Mouse (Mus musculus): Measurements from ENCODE around the gene Rpl18a. TPM values are rescaled to one million over a fixed set of nuclear protein-coding genes. Genes with fewer than 3 reads are reported as not detected.

Rpl18a gene
- polyA plus RNA-seq (2014; fragmentation: Nextera tagmentation; extraction: Ambion mirVana) = 5,375 and 6,285 TPM in 2 replicates

DNA sequence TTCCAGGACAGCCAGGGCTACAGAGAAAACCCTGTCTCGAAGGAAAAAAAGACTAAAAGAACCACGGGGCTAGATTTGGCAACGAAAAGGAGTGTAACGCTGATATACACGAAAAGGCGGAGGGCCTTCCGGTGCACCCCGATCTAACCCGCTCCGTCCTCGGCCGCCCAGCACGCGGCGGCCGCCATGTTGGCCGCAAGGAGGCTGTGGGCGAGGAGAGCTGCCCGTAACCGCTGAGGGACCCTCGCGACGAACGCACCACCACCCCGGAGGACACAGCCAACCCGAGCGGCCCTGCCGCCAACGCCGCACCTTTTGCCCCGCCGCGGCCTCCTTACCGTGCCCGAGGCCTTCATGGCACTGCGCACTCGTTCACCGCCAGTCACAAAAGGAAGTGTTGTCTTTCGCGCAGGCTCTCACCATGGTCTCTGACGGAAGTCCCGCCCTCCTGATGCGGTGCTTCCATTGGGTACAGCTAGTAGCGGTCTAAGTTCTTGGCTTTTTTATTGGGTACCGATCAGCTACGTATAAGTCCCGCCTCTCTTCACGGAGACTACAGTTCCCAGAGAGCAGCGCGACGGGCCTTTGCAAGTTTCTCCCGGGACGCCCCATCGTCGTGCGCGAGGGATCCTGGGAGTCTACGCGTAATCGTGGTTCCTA is at the start of gene Rpl18a:
Gene Rpl18a (minus strand): TSS at position 392 of the 660 bp plus-strand sequence.
- WGBS = under 1% methylated on average over 60 of the region's 60 CpGs
- H3K4me1 ChIP-seq (ENCODE audit: control insufficient read depth, insufficient read depth, low read length) = peaks cover 15% of the 10 kb centered on the region
- peaks cover 29% of the 10 kb centered on the region for H3K36me3 ChIP-seq (ENCODE audit: control insufficient read depth, insufficient read depth, low read length)
- no peaks in the 10 kb centered on the region for H3K9me3 ChIP-seq (ENCODE audit: control insufficient read depth, low read length)
- H3K9ac ChIP-seq (ENCODE audit: low read depth, low read length) = peak within 1 kb of the TSS; percentile 97
- peak within 1 kb of the TSS; percentile 78 for H3K27ac ChIP-seq (ENCODE audit: low read depth, low read length)
- peak within 1 kb of the TSS; percentile 95 for H3K4me2 ChIP-seq (replicated peaks; ENCODE audit: low read depth, low read length)
- peak; percentile 97 for ATAC-seq (ENCODE audit: low FRiP score, low TSS enrichment)
- peaks cover 13% of the 10 kb centered on the region; the same call in 1 of the 2 replicates for H3K27me3 ChIP-seq (ENCODE audit: control insufficient read depth, insufficient read depth, low read length)
- peak within 1 kb of the TSS; percentile 69 for H3K4me3 ChIP-seq (ENCODE audit: low read length)

DNA sequence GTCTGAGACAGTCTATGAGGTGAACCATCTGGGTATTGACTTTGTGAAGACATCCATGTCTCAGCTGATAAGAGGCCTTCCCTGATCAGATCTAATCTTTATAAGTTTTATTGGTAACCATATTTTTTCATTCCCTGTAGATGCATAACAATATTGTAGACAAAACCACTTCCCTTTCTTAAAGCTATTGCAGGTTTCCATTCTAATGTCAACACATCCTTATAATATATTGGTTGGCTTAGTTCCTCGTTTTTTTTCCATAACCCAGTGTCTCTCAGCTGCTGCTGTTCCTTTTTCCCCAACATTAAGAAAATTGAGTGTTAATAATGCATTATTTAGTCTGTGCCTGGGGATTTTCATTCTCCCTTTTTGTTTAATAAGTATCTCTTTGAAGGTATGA is 46.0 kb upstream of the Rpl18a start:
- no peaks in the 10 kb centered on the region for H3K36me3 ChIP-seq (ENCODE audit: control insufficient read depth, insufficient read depth, low read length)
- no peak overlapping the region for H3K9ac ChIP-seq (ENCODE audit: low read depth, low read length)
- H3K4me1 ChIP-seq (ENCODE audit: control insufficient read depth, insufficient read depth, low read length) = no peaks in the 10 kb centered on the region
- H3K27ac ChIP-seq (ENCODE audit: low read depth, low read length) = no peak overlapping the region
- no peaks in the 10 kb centered on the region for H3K9me3 ChIP-seq (ENCODE audit: control insufficient read depth, low read length)
- ATAC-seq (ENCODE audit: low FRiP score, low TSS enrichment) = no peak
- no peaks in the 10 kb centered on the region for H3K27me3 ChIP-seq (ENCODE audit: control insufficient read depth, insufficient read depth, low read length)
- H3K4me2 ChIP-seq (replicated peaks; ENCODE audit: low read depth, low read length) = no peak overlapping the region
- WGBS = 47% methylated on average over 1 of the region's 1 CpGs
- no peak overlapping the region for H3K4me3 ChIP-seq (ENCODE audit: low read length)

DNA sequence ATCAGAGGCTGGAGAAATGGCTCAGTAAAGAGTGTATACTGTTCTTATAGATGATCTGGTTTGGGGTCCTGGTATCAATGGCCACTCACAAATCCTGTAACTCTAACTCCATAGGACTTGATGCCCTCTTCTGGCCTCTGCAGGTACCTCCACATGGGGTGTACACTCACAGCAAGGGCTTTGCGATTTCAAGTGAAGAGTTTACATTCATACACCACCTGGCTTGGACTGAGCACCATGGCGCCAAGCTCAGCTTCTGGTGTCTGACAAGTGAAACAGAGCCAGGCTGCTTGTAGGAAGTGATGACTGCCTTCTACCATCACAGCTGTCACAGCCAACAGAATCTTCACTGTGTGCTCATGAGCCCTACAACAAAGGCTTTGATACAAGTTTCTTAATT is 44.3 kb upstream of the Rpl18a start:
- H3K4me1 ChIP-seq (ENCODE audit: control insufficient read depth, insufficient read depth, low read length) = no peaks in the 10 kb centered on the region
- no peaks in the 10 kb centered on the region for H3K36me3 ChIP-seq (ENCODE audit: control insufficient read depth, insufficient read depth, low read length)
- no peak for ATAC-seq (ENCODE audit: low FRiP score, low TSS enrichment)
- H3K4me3 ChIP-seq (ENCODE audit: low read length) = no peak overlapping the region
- WGBS = 75% methylated on average over 2 of the region's 2 CpGs
- no peaks in the 10 kb centered on the region for H3K9me3 ChIP-seq (ENCODE audit: control insufficient read depth, low read length)
- H3K9ac ChIP-seq (ENCODE audit: low read depth, low read length) = no peak overlapping the region
- no peaks in the 10 kb centered on the region for H3K27me3 ChIP-seq (ENCODE audit: control insufficient read depth, insufficient read depth, low read length)
- no peak overlapping the region for H3K27ac ChIP-seq (ENCODE audit: low read depth, low read length)
- H3K4me2 ChIP-seq (replicated peaks; ENCODE audit: low read depth, low read length) = no peak overlapping the region

DNA sequence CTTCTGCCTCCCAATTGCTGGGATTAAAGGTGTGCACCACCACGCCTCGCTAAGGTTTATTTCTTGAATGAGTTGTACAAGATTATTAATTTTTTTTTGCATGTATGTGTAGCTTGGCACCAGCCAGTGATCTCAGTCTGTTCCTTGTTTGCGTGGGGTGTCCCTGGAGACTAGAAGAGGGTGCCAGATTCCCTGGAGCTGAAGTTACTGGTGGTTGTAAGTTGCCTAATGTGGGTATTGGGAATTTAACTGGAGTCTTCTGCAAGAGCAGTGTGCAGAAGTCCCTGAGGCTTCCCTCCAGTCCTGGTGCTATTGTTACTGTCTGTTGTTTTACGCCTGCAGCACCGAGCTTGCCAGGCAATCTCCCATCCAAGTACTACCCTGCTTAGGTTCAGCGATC is 40.0 kb upstream of the Rpl18a start:
- ATAC-seq (ENCODE audit: low FRiP score, low TSS enrichment) = no peak
- 80% methylated on average over 6 of the region's 6 CpGs for WGBS
- Histone ChIP-seq H3K36me3 (ENCODE audit: control insufficient read depth, insufficient read depth, low read length) (no peaks in the 10 kb centered on the region), H3K9ac (ENCODE audit: low read depth, low read length) (no peak overlapping the region), H3K4me1 (ENCODE audit: control insufficient read depth, insufficient read depth, low read length) (no peaks in the 10 kb centered on the region), H3K27me3 (ENCODE audit: control insufficient read depth, insufficient read depth, low read length) (no peaks in the 10 kb centered on the region), H3K27ac (ENCODE audit: low read depth, low read length) (no peak overlapping the region), H3K4me3 (ENCODE audit: low read length) (no peak overlapping the region), H3K9me3 (ENCODE audit: control insufficient read depth, low read length) (no peaks in the 10 kb centered on the region), H3K4me2 (replicated peaks; ENCODE audit: low read depth, low read length) (no peak overlapping the region)

DNA sequence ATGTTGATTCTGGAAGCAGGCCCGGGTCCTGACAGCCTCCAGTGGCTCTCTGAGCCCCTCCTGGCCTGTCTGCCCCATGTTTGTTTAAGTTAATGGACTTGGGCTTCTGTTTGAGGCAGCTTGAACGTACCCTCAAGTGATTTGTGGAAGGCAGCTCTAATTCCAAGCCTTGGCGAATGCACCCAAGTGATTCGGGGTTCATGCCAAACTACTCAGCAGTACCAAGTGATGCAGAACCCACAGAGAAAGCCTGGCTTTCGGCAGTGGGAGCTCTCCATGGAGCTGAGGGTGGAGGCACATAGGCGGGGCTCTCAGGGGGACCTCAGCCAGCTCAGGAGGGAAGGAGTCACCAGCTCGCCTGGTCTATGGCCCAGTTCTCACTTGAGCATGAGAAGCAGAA is 37.6 kb upstream of the Rpl18a start:
- Histone ChIP-seq H3K4me1 (ENCODE audit: control insufficient read depth, insufficient read depth, low read length) (no peaks in the 10 kb centered on the region), H3K4me2 (replicated peaks; ENCODE audit: low read depth, low read length) (no peak overlapping the region), H3K27me3 (ENCODE audit: control insufficient read depth, insufficient read depth, low read length) (no peaks in the 10 kb centered on the region), H3K9ac (ENCODE audit: low read depth, low read length) (no peak overlapping the region), H3K27ac (ENCODE audit: low read depth, low read length) (no peak overlapping the region), H3K36me3 (ENCODE audit: control insufficient read depth, insufficient read depth, low read length) (no peaks in the 10 kb centered on the region), H3K9me3 (ENCODE audit: control insufficient read depth, low read length) (no peaks in the 10 kb centered on the region), H3K4me3 (ENCODE audit: low read length) (no peak overlapping the region)
- whole genome bisulfite sequencing = 50% methylated on average over 7 of the region's 7 CpGs
- no peak for ATAC-seq (ENCODE audit: low FRiP score, low TSS enrichment)

DNA sequence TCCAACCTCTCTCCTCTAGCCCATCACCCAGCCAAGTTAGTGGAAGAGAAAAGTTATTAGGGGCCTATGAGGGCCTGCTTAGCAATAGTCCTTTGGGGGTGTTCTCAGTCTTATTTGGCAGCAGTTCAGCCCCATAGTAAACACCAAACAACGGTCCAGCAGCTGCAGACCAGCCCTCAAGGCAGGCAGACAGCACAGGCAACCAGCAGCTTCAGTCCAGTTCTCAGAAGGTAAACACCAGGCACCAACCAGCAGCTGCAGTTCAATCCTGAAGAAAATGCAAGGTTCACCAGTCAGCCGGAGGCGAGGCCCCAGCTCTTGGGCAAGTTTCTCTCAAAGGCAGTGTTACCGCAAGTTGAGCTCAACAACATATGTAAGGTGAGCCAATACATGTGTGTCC is 35.8 kb upstream of the Rpl18a start:
- Histone ChIP-seq H3K4me1 (ENCODE audit: control insufficient read depth, insufficient read depth, low read length) (no peaks in the 10 kb centered on the region), H3K9ac (ENCODE audit: low read depth, low read length) (no peak overlapping the region), H3K27me3 (ENCODE audit: control insufficient read depth, insufficient read depth, low read length) (no peaks in the 10 kb centered on the region), H3K27ac (ENCODE audit: low read depth, low read length) (no peak overlapping the region), H3K4me2 (replicated peaks; ENCODE audit: low read depth, low read length) (no peak overlapping the region), H3K36me3 (ENCODE audit: control insufficient read depth, insufficient read depth, low read length) (no peaks in the 10 kb centered on the region), H3K9me3 (ENCODE audit: control insufficient read depth, low read length) (no peaks in the 10 kb centered on the region), H3K4me3 (ENCODE audit: low read length) (no peak overlapping the region)
- ATAC-seq (ENCODE audit: low FRiP score, low TSS enrichment) = no peak
- WGBS = 92% methylated on average over 4 of the region's 4 CpGs

DNA sequence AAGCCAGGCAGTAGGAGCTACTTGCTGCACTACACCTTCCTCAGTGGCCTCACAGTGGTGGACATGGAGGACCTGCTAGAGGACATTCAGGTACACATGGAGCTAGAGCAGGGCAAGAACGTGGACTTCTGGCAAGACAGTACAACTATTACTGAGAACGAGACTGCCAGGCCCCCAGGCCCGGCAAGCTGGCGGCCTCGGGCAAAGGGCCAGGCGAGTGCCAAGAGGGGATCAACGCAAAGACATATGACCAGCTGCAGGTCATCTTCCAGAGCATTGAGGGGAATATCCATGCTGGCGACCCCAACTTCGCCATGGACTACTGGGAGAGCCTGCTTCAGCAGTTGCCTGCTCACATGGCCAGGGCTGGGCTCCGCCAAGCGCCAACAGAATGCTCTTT is 34.5 kb upstream of the Rpl18a start:
- Histone ChIP-seq H3K4me3 (ENCODE audit: low read length) (no peak overlapping the region), H3K9ac (ENCODE audit: low read depth, low read length) (no peak overlapping the region), H3K36me3 (ENCODE audit: control insufficient read depth, insufficient read depth, low read length) (no peaks in the 10 kb centered on the region), H3K9me3 (ENCODE audit: control insufficient read depth, low read length) (no peaks in the 10 kb centered on the region), H3K27ac (ENCODE audit: low read depth, low read length) (no peak overlapping the region), H3K4me2 (replicated peaks; ENCODE audit: low read depth, low read length) (no peak overlapping the region), H3K4me1 (ENCODE audit: control insufficient read depth, insufficient read depth, low read length) (no peaks in the 10 kb centered on the region), H3K27me3 (ENCODE audit: control insufficient read depth, insufficient read depth, low read length) (no peaks in the 10 kb centered on the region)
- ATAC-seq (ENCODE audit: low FRiP score, low TSS enrichment) = no peak
- WGBS = 96% methylated on average over 11 of the region's 11 CpGs

DNA sequence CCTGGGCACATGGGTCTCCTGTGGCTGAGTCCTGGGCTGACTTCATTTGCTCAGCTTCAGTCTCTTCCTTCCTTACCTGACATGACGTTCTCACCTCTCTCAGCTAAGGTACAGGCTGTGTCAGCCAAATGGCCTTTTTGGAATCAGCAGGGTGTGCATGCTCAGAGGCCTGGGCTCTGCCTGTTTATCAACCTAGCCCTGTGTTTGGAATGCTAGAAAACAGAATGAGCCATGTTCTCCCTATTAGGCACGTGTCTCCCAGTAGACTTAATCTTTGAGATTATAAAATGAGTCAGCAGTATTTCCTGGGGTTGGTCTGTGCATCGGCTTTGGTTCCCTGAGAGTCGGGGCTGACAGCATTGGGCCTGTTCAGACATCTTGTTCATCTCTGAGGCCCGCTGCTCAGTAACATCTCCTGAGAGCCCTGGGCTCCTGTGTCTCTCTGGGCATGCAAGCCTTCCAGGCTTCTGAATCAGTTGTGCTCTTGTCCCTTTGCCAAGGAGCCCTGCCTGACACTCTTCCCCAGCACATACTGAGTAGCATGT is 31.6 kb upstream of the Rpl18a start:
- Histone ChIP-seq H3K27ac (ENCODE audit: low read depth, low read length) (no peak overlapping the region), H3K4me1 (ENCODE audit: control insufficient read depth, insufficient read depth, low read length) (no peaks in the 10 kb centered on the region), H3K27me3 (ENCODE audit: control insufficient read depth, insufficient read depth, low read length) (no peaks in the 10 kb centered on the region), H3K9ac (ENCODE audit: low read depth, low read length) (no peak overlapping the region), H3K9me3 (ENCODE audit: control insufficient read depth, low read length) (no peaks in the 10 kb centered on the region), H3K4me3 (ENCODE audit: low read length) (no peak overlapping the region), H3K36me3 (ENCODE audit: control insufficient read depth, insufficient read depth, low read length) (no peaks in the 10 kb centered on the region), H3K4me2 (replicated peaks; ENCODE audit: low read depth, low read length) (no peak overlapping the region)
- ATAC-seq (ENCODE audit: low FRiP score, low TSS enrichment) = no peak
- 87% methylated on average over 5 of the region's 5 CpGs for WGBS

DNA sequence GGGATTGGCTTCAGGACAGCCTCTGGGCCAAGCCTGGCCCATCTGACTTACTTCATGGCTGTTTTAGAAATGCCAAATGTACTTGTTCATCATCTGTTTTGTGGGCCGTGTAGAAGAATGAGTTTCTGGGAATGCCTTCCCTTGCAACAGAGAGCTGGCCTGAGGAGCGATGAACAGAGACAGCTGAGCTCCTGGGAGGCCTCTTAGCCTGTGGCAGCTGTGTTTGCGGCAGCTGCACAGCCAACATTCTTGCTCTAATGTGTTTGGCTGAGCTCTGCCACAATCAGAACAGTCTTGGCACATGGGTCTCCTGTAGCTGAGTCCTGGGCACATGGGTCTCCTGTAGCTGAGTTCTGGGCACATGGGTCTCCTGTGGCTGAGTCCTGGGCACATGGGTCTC is 30.9 kb upstream of the Rpl18a start:
- WGBS = 93% methylated on average over 3 of the region's 3 CpGs
- Histone ChIP-seq H3K4me1 (ENCODE audit: control insufficient read depth, insufficient read depth, low read length) (no peaks in the 10 kb centered on the region), H3K9ac (ENCODE audit: low read depth, low read length) (no peak overlapping the region), H3K27ac (ENCODE audit: low read depth, low read length) (no peak overlapping the region), H3K4me3 (ENCODE audit: low read length) (no peak overlapping the region), H3K9me3 (ENCODE audit: control insufficient read depth, low read length) (no peaks in the 10 kb centered on the region), H3K27me3 (ENCODE audit: control insufficient read depth, insufficient read depth, low read length) (no peaks in the 10 kb centered on the region), H3K4me2 (replicated peaks; ENCODE audit: low read depth, low read length) (no peak overlapping the region), H3K36me3 (ENCODE audit: control insufficient read depth, insufficient read depth, low read length) (no peaks in the 10 kb centered on the region; the same call in 1 of the 2 replicates)
- ATAC-seq (ENCODE audit: low FRiP score, low TSS enrichment) = no peak
